Mouse (Mus musculus) embryonic fibroblast, embryonic 13.5 days (primary cell): ENCODE results near the gene Gjb2. TPM values are rescaled to one million over a fixed set of nuclear protein-coding genes. Genes with fewer than 3 reads are reported as not detected.

Experiments
- H3K27ac ChIP-seq: 2 replicates; pipeline ENCODE4 v1.5.1; 2012; ENCODE audit warnings: low read length, control low read depth, inconsistent platforms; ENCODE audit not compliant: insufficient read depth
- H3K4me1 ChIP-seq: 2 replicates; pipeline ENCODE4 v1.6.1; 2011; ENCODE audit warnings: low read length; ENCODE audit not compliant: control insufficient read depth, insufficient read depth
- H3K4me3 ChIP-seq: 2 replicates; pipeline ENCODE4 v1.5.1; 2011; ENCODE audit warnings: mild to moderate bottlenecking, control low read depth, low read length; ENCODE audit not compliant: insufficient read depth
- CTCF ChIP-seq: IDR thresholded peaks from 2 replicates; pipeline ENCODE4 v1.5.1; 2011; ENCODE audit warnings: mild to moderate bottlenecking, control low read depth, low read length, moderate library complexity, borderline replicate concordance; ENCODE audit not compliant: insufficient read depth
- POLR2A ChIP-seq: IDR thresholded peaks from 2 replicates; pipeline ENCODE4 v1.6.1; 2011; ENCODE audit warnings: low read depth, mild to moderate bottlenecking, control low read depth, low read length, moderate library complexity
- polyA plus RNA-seq: library from polyadenylated mRNA; stranded (reverse); fragments of >200 nt; gene quantifications from 2 replicates; pipeline ENCODE4 v1.2.4, GENCODE M21; 2011; ENCODE audit warnings: low read depth; ENCODE audit not compliant: missing spikeins, insufficient read length

The Gjb2 gene
- 78.3 and 91.7 TPM in 2 replicates for polyA plus RNA-seq

- Histone ChIP-seq H3K4me3 (peak within 1 kb of the TSS; percentile 56), H3K27ac (no peak within 1 kb of the TSS), H3K4me1 (peaks cover 3% of the 10 kb centered on the region)
Observed at GRCm38 (mm10) chr14:57104106-57105023, at the start of gene Gjb2. Gjb2 (minus strand) TSS chr14:57104702.

GRCm38 (mm10) chr14:57145741-57146140 is 41.2 kb upstream of the Gjb2 start:
- no peak for TF ChIP-seq CTCF
- TF ChIP-seq POLR2A = no peak
- Histone ChIP-seq H3K27ac (no peak overlapping the region), H3K4me3 (no peak overlapping the region), H3K4me1 (no peaks in the 10 kb centered on the region)

More at GRCm38 (mm10) chr14:57104106-57105023, at the start of gene Gjb2:
- TF ChIP-seq POLR2A (no peak), CTCF (no peak)

DNA sequence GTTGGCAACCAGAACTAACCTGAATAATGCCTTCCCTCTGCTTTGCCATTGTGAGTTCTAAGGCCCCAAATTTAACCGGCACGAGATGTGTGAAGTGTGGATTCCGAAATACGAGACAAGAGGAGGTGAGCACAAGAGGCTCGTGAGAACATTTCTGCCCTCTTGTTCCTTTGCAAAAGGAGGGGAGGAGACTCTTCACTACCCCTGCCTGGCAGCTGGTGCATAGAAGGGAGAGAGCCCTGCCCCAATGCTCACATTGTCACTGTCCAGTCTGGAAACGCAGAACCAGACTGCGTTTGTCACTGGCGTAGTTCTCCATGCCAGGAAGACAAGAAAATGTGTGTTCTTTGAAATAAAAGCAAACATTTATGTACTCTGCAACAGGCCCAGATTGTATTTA is 30.8 kb upstream of the Gjb2 start:
- TF ChIP-seq CTCF = no peak
- TF ChIP-seq POLR2A = no peak
- Histone ChIP-seq H3K4me1 (no peaks in the 10 kb centered on the region), H3K4me3 (no peak overlapping the region), H3K27ac (no peak overlapping the region)

GRCm38 (mm10) chr14:57133161-57133661 is 28.7 kb upstream of the Gjb2 start, which contains the start of gene Gjb6:
Gjb6 (minus strand) TSS chr14:57133611.
- H3K27ac ChIP-seq = no peak within 1 kb of the TSS
- TF ChIP-seq POLR2A (no peak), CTCF (no peak)
- H3K4me1 ChIP-seq = no peaks in the 10 kb centered on the region
- no peak within 1 kb of the TSS for H3K4me3 ChIP-seq

DNA sequence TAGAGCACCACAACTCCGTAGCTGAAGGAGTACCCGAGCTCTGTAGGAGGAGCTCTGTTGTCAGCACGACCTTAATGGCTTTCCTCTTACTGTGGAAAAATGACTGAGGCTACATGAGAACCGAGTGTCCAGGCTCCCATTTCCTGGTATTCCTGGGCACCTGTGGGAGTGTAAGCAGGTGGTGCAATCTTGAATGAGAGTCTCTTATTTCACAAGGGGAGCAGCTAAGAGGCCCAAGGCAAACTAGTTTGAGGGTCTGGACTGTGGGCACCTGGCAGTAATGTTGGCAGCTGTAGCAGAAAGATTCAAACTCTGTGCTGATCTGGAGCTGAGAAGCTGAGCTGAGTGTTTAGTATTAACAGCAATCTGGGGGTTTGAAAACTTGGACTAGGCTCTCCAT is 22.9 kb upstream of the Gjb2 start:
- Histone ChIP-seq H3K4me1 (no peaks in the 10 kb centered on the region), H3K4me3 (no peak overlapping the region), H3K27ac (no peak overlapping the region)
- TF ChIP-seq CTCF (no peak), POLR2A (no peak)

GRCm38 (mm10) chr14:57122295-57122694 is 17.8 kb upstream of the Gjb2 start:
- H3K4me1 ChIP-seq = no peaks in the 10 kb centered on the region
- TF ChIP-seq CTCF (no peak), POLR2A (no peak)
- H3K4me3 ChIP-seq = no peak overlapping the region
- no peak overlapping the region for H3K27ac ChIP-seq

- TF ChIP-seq POLR2A (no peak), CTCF (no peak)
- Histone ChIP-seq H3K4me3 (no peak within 1 kb of the TSS), H3K4me1 (no peaks in the 10 kb centered on the region), H3K27ac (no peak within 1 kb of the TSS)
Observed at GRCm38 (mm10) chr14:57115823-57116544, 11.5 kb upstream of the Gjb2 start, which contains the start of gene Gm4491. Gm4491 (minus strand) TSS chr14:57115883.

- Histone ChIP-seq H3K4me1 (no peaks in the 10 kb centered on the region), H3K27ac (no peak overlapping the region), H3K4me3 (no peak overlapping the region)
- TF ChIP-seq POLR2A = no peak
- no peak for TF ChIP-seq CTCF
Observed at GRCm38 (mm10) chr14:57109194-57109593, 4.7 kb upstream of the Gjb2 start.

- Histone ChIP-seq H3K4me3 (no peak overlapping the region), H3K27ac (no peak overlapping the region), H3K4me1 (no peaks in the 10 kb centered on the region)
- TF ChIP-seq CTCF (no peak), POLR2A (no peak)
Observed at GRCm38 (mm10) chr14:57107916-57108315, 3.4 kb upstream of the Gjb2 start.

- TF ChIP-seq POLR2A (no peak), CTCF (no peak)
- H3K4me3 ChIP-seq = no peak overlapping the region
- peaks cover 2% of the 10 kb centered on the region for H3K4me1 ChIP-seq
- no peak overlapping the region for H3K27ac ChIP-seq
Observed at GRCm38 (mm10) chr14:57107091-57107490, 2.6 kb upstream of the Gjb2 start.

DNA sequence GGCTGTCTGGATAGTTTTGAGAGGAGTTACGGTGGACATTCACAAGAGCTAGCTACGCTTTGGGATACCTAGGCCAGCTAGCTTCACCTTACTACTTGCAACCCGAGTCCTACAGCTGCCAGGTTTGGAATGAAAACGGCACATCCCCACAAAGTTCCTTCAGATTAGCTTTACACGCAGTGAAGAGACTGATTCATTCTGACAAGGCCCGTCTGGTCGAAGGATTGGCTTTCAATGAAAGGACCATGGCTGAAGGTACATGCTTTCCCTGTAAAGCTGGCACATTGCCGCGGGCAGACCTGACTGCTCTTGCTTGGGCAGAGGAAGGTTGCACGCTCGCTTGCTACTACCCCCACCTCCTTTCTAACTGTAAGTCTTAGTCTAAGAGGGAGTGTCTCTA is 1.2 kb upstream of the Gjb2 start:
- Histone ChIP-seq H3K4me1 (peaks cover 3% of the 10 kb centered on the region), H3K27ac (no peak overlapping the region), H3K4me3 (no peak overlapping the region)
- TF ChIP-seq POLR2A = no peak
- TF ChIP-seq CTCF = no peak
